Mouse (Mus musculus) cerebellum, adult 9-11 months (tissue): ENCODE measurements around the gene Coa7.

Source experiments
- DNase-seq: peaks from one replicate; pipeline ENCODE4 v3.0.0; 2022

The Coa7 gene

GRCm38 (mm10) chr4:108327730-108328484 lies at the start of gene Coa7:
Gene Coa7, plus strand, starts transcription at chr4:108328140.
- DNase-seq = peak; percentile 98

- DNase-seq = no peak
Observed at GRCm38 (mm10) chr4:108300266-108300665, 27.7 kb upstream of the Coa7 start.

DNA sequence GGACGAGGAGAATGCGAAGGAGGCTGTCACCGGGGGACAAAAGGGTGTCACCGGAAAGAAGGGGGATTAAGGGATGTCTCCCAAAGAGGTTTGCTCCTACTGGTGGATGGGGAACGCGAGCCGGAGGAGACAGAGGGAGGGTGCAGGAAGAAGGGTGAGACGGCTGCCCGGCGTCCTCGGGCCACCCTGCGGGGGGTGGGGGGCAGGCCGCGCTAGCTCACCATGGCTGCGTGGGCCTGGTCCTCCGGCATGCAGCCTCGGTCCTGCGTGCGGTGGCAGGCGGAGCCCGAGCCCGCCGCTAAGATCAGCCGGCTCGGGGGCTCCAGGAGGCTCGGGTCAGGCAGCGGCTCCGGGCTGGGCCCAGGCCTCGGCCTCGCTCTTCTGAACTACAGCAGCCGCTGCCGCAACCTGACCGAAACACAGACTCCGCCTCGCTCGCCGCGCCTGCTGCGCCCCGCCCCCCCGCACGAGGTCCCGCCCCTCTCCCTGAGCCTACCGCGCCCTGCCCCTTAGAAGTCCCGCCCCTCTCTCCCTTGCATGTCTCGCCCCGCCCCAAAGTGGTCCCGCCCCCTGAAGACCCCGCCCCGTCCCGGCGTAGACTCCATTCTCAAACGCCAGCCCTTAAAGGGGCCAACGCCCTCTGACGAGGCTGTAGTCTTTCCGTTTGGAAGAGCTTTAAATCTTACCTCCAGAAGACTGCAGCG lies 27.1 kb upstream of the Coa7 start, which contains the start of gene Zyg11b:
Gene Zyg11b (minus strand): TSS at position 427 of the 704 bp plus-strand sequence.
- DNase-seq = peak; percentile 88

DNA sequence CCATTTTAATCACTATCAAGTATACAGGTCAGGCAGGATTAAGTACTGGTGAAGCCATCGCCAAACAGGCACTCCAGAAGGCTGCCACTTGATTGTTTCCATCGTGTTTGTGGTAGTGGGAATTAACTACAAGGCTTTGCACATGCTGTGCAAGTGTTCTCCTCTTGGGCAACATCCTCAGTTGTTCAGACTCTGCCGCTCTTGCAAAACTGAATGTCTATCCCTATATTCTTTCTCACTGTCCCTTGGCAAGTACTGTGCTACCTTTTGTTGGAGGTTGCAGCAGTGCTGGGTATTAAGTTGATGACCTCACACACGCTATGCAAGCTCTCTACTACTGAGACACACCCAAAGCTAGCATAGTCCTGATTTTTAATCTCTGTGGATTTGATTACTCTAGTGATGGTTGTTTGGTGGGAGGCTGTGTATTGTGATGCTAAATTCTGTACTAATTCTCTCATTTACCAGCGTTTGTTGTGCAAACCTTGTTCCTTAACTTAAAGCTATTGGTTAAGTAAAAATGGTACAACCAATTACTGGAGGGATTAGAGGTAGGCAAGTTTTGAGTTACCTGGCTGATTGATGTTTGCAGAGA lies 25.5 kb upstream of the Coa7 start:
- no peak for DNase-seq

DNA sequence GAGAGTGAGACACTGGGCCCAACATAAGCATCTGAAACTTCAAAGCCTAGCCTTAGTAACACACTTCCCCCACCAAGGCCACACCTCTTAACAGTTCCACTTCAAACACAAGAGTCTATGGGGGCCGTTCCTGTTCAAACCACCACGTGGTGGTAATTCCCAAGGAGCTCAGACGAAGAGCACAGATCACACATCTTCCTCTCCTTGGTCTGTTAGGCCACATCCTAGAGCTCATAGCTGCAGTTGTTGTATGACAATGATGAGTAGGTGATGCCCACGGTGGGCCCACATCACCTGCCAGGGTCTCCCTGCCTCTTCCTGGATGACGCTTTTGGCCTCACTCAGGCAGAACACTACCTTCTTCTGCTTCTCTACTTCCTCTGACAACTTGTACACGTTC lies 17.2 kb upstream of the Coa7 start:
- DNase-seq = no peak

GRCm38 (mm10) chr4:108314041-108314440 lies 13.9 kb upstream of the Coa7 start:
- DNase-seq = no peak

- DNase-seq = no peak
Observed at GRCm38 (mm10) chr4:108317656-108318605, 10.0 kb upstream of the Coa7 start.

GRCm38 (mm10) chr4:108318649-108319615 lies 9.0 kb upstream of the Coa7 start:
- no peak for DNase-seq

- no peak for DNase-seq
Observed at GRCm38 (mm10) chr4:108319747-108320146, 8.2 kb upstream of the Coa7 start.

- DNase-seq = no peak
Observed at GRCm38 (mm10) chr4:108320627-108321380, 7.1 kb upstream of the Coa7 start.

DNA sequence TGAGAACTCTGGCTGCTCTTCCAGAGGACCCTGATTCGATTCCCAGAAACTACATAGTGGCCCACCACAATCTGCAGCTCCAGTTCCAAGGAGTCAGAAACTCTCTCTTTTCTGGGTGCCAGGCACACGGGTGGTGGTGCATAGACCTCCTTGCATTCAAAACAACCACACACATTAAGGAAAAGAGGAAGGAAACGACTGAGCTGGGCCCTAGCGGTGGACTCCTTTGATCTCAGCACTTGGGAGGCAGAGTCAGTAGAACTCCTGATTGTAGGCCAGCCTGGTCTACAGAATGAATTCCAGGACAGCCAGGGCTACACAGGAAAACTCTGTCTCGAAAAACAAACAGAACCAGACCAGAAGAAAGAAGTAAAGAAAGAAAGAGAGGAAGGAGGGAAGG lies 4.4 kb upstream of the Coa7 start:
- no peak for DNase-seq

DNA sequence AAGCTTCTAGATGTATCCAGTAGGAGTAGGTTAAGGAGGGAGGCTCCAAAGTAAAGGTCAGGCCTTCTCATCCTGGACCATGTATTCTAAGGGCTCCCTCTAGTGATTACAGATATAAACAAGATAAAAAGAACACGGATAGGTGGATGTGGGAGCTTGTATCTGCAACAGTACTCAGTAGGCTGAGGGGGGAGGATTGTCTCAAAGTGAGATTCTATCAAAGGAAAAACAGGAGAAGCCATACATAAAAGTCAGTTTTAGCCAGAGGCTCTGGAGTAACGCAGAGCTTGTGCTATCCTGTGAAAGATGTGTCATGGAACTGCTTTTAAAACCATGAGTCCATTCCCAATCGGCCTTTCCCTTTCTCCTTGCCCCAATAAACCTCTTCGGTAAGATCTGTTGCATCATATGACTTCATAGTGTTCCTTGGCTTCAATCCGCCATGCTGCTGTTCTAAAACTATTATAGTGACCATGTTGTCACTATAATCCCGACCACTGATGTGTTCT lies 815 bp upstream of the Coa7 start:
- peak; percentile 59 for DNase-seq

DNA sequence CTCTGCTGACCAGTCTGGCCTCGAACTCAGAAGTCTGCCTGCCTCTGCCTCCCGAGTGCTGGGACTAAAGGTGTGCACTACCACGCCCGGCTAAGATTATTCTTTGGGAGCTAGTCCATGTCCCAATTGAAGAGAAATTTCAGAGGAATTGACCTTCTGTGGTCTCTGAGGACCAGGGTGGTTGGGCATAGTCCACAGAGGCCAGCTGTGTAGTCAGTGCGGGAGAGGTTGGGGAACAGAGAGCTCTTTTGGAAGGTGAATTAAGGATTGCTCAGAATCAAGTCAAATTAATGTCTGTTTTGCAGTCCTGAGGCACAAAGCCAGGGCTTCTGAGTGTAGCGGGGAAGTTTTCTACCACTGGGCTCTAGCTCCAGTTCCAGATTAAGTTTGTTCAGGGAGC lies 1.9 kb downstream of the Coa7 start:
- DNase-seq = peak; percentile 26

DNA sequence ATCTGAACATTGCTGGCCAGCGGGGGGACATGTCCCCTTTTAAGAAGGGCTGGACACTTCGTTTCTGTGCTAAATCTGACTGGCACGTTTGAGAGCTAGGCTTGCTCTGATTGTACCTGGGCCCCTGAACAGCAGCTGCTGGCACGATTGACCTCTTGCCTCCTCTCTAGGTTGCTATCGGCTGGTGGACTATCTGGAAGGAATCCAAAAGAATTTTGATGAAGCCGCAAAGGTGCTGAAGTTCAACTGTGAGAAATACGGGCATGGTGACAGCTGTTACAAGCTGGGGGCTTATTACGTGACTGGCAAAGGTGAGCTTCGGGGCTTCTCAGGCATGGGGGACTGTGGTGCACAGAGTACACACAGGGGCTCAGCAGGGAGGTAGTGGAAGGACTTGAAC lies 4.1 kb downstream of the Coa7 start:
- peak; percentile 24 for DNase-seq

- DNase-seq = no peak
Observed at GRCm38 (mm10) chr4:108335413-108335812, 7.5 kb downstream of the Coa7 start.

GRCm38 (mm10) chr4:108336765-108337164 lies 8.8 kb downstream of the Coa7 start:
- DNase-seq = no peak

- no peak for DNase-seq
Observed at GRCm38 (mm10) chr4:108337817-108338216, 9.9 kb downstream of the Coa7 start.

GRCm38 (mm10) chr4:108338321-108338733 lies 10.4 kb downstream of the Coa7 start:
- peak; percentile 70 for DNase-seq

DNA sequence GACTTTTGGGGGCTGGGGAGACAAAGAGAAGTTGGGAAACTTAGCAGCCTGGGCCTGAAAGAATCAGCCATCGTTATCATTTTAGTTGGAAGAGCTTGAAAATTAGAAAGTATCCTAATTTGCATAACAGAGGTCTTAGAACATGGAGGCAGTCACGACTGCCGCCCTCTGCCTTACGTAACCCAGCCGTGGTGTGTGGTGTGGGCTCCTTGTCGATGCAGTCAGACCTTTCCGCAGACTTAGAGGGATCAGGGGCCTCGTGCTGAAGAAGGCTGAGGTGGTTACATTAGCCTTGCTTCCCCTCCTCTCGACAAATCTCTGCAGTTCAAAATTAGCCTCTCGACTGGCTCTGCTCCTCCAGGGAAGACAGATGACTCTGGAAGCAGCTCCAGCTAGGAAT lies 10.9 kb downstream of the Coa7 start:
- peak; percentile 28 for DNase-seq

DNA sequence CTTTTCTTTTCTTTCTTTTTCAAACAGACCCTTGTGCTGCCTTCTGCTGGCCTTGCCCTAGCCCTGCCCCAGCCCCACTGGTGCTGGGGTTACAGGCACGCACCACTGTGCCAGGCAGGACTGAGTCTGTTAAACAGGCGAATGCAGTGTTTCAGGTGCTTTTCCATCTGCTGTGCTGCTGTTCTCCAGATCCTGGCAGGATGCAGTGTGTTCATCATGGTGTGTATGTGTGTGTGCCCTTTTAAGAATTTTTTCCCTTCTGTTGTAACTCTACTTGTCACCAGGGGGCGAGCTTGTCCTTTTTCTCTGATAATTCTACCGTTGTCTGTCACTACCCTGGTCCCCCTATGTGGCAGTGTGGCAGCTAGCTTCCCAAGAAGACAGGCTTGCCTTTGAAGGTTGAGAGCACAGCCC lies 11.3 kb downstream of the Coa7 start:
- peak; percentile 71 for DNase-seq
